Mouse (Mus musculus): ENCODE results near the gene Eif5a. TPM values are rescaled to one million over a fixed set of nuclear protein-coding genes. Genes with fewer than 3 reads are reported as not detected.

The Eif5a gene
- total and polyA plus RNA-seq, 3 experiments, result 1,419 to 3,314 (median 2,729) TPM

GRCm38 (mm10) chr11:69883527-69884151 lies 38.1 kb downstream of the Eif5a start:
- H3K9ac ChIP-seq (ENCODE audit: insufficient read depth, low read depth), result no peak overlapping the region
- in situ Hi-C loops (cut with MboI; ENCODE audit: low pct_ligation_motif_present, low pct_unique_long_range_greater_than_20kb, low sequenced_read_pairs), result loop anchor here (5.0 kb wide), 1 partner anchor 34 kb away; no protein-coding TSS in a partner anchor
- H3K4me1 ChIP-seq (ENCODE audit: control insufficient read depth in 1 of 2, insufficient read depth in 2 of 2), result peaks cover 16 to 32% of the 10 kb centered on the region in 2 experiments
- H3K4me3 ChIP-seq (replicated peaks in 1 of 3; ENCODE audit: low read depth in 2 of 3, low read length in 2 of 3, poor library complexity in 1 of 3), result no peak overlapping the region
- no peak for TF ChIP-seq MAX (IDR thresholded peaks at IDR 0.05; ENCODE audit: low read length)
- no peak for TF ChIP-seq POLR2A (IDR thresholded peaks at IDR 0.05; ENCODE audit: low read depth, low read length)
- TF ChIP-seq NRF1 (IDR thresholded peaks at IDR 0.05; ENCODE audit: low read depth, low read length), result no peak
- no peak for TF ChIP-seq ELF1 (IDR thresholded peaks at IDR 0.05; ENCODE audit: low read depth, low read length)
- TF ChIP-seq NELFE (IDR thresholded peaks at IDR 0.05; ENCODE audit: low read depth, low read length), result no peak
- TF ChIP-seq BHLHE40 (IDR thresholded peaks at IDR 0.05; ENCODE audit: low read depth, low read length), result no peak
- TF ChIP-seq GABPA (IDR thresholded peaks at IDR 0.05; ENCODE audit: insufficient replicate concordance, low read depth, low read length), result no peak
- no peak for TF ChIP-seq KAT2A (IDR thresholded peaks at IDR 0.05; ENCODE audit: insufficient replicate concordance, low read length)
- TF ChIP-seq ZKSCAN1 (IDR thresholded peaks at IDR 0.05; ENCODE audit: borderline replicate concordance, low read depth, low read length), result no peak
- TF ChIP-seq MAFK (IDR thresholded peaks at IDR 0.05; ENCODE audit: insufficient replicate concordance, low read length), result no peak
- TF ChIP-seq USF2 (conservative IDR thresholded peaks at IDR 0.05; ENCODE audit: low read depth, low read length), result no peak
- no peak for TF ChIP-seq TBP (conservative IDR thresholded peaks at IDR 0.05; ENCODE audit: low read depth, low read length)
- TF ChIP-seq ZC3H11A (IDR thresholded peaks at IDR 0.05; ENCODE audit: low read depth, low read length), result no peak
- no peak for DNase-seq (ENCODE audit: extremely low read depth)
- H3K27ac ChIP-seq (ENCODE audit: insufficient read depth, low read depth), result no peak overlapping the region
- H3K27me3 ChIP-seq (replicated peaks), result no peaks in the 10 kb centered on the region
- dilution Hi-C loops (cut with MboI; ENCODE audit: extremely low pct_ligation_motif_present, extremely low pct_unique_long_range_greater_than_20kb, low sequenced_read_pairs), result no loop called here
- no peaks in the 10 kb centered on the region for H3K79me2 ChIP-seq (replicated peaks; ENCODE audit: control insufficient read depth, extremely low read depth, insufficient read depth, poor library complexity, severe bottlenecking)
- H3K9me3 ChIP-seq (replicated peaks; ENCODE audit: low read length), result peaks cover 10% of the 10 kb centered on the region
- H3K36me3 ChIP-seq (replicated peaks in 1 of 2; ENCODE audit: control insufficient read depth in 1 of 2, insufficient read depth in 1 of 2, low read length in 1 of 2), result peaks cover 21 to 83% of the 10 kb centered on the region in 2 experiments
- H3K4me2 ChIP-seq (ENCODE audit: insufficient read depth, low read depth, poor library complexity, severe bottlenecking), result no peak overlapping the region

GRCm38 (mm10) chr11:69883066-69883465 lies 38.7 kb downstream of the Eif5a start:
- TF ChIP-seq CTCF (conservative IDR thresholded peaks at IDR 0.05 in 1 of 2, IDR thresholded peaks at IDR 0.05 in 1 of 2; ENCODE audit: low read depth in 2 of 2, low read length in 2 of 2) (peak; percentile 58 to 68; a peak in 3 of 4 replicates), SMC3 (IDR thresholded peaks at IDR 0.05; ENCODE audit: low read depth, low read length) (peak; percentile 47), RAD21 (IDR thresholded peaks at IDR 0.05; ENCODE audit: low read depth, low read length) (peak; percentile 51), POLR2A (IDR thresholded peaks at IDR 0.05; ENCODE audit: low read depth, low read length) (no peak)

More at GRCm38 (mm10) chr11:69883066-69883465, 38.7 kb downstream of the Eif5a start:
- no peak overlapping the region for H3K4me3 ChIP-seq (replicated peaks in 1 of 3; ENCODE audit: low read depth in 2 of 3, low read length in 2 of 3, poor library complexity in 1 of 3)
- in situ Hi-C loops (cut with MboI; ENCODE audit: low pct_ligation_motif_present, low pct_unique_long_range_greater_than_20kb, low sequenced_read_pairs) (loop anchor here (5.0 kb wide), 1 partner anchor 34 kb away; no protein-coding TSS in a partner anchor), dilution Hi-C loops (cut with MboI; ENCODE audit: extremely low pct_ligation_motif_present, extremely low pct_unique_long_range_greater_than_20kb, low sequenced_read_pairs) (no loop called here)
- peaks cover 10% of the 10 kb centered on the region for H3K9me3 ChIP-seq (replicated peaks; ENCODE audit: low read length)
- peak; percentile 60 for DNase-seq (ENCODE audit: extremely low read depth)
- H3K27me3 ChIP-seq (replicated peaks), result no peaks in the 10 kb centered on the region
- H3K9ac ChIP-seq (ENCODE audit: insufficient read depth, low read depth), result no peak overlapping the region
- H3K27ac ChIP-seq (ENCODE audit: insufficient read depth, low read depth), result no peak overlapping the region
- H3K79me2 ChIP-seq (replicated peaks; ENCODE audit: control insufficient read depth, extremely low read depth, insufficient read depth, poor library complexity, severe bottlenecking), result no peaks in the 10 kb centered on the region
- H3K4me2 ChIP-seq (ENCODE audit: insufficient read depth, low read depth, poor library complexity, severe bottlenecking), result no peak overlapping the region
- H3K4me1 ChIP-seq (ENCODE audit: control insufficient read depth in 1 of 2, insufficient read depth in 2 of 2), result peaks cover 21 to 38% of the 10 kb centered on the region in 2 experiments
- H3K36me3 ChIP-seq (replicated peaks in 1 of 2; ENCODE audit: control insufficient read depth in 1 of 2, insufficient read depth in 1 of 2, low read length in 1 of 2), result peaks cover 21 to 80% of the 10 kb centered on the region in 2 experiments
